Mouse (Mus musculus) kidney, postnatal 4 days (tissue): ENCODE data around the gene Ttc9c.
A peak's percentile ranks its signal among the peaks of the same experiment; 100 is the strongest.

Experiments
- DNase-seq, 2 experiments: peaks; one replicate each; pipeline ENCODE4 v3.0.0; 2021; ENCODE audit warnings: mixed read lengths in 2 of 2

The Ttc9c gene

GRCm38 (mm10) chr19:8829660-8830059 is 10.5 kb upstream of the Ttc9c start, which contains the start of gene AC129217.1:
TSS of gene AC129217.1 (plus strand) at chr19:8829773.
- no peak for DNase-seq

- no peak for DNase-seq
These were observed 3.6 kb upstream of the Ttc9c start for GRCm38 (mm10) chr19:8822696-8823095.

- DNase-seq, result peak in 1 of 2 experiments; percentile 33
These were observed 2.0 kb upstream of the Ttc9c start for GRCm38 (mm10) chr19:8821146-8821545.

GRCm38 (mm10) chr19:8820424-8820956 is 1.4 kb upstream of the Ttc9c start:
- no peak for DNase-seq

- peak; percentile 98 to 99 for DNase-seq
These were observed 677 bp upstream of the Ttc9c start, which contains the start of gene Hnrnpul2 for GRCm38 (mm10) chr19:8819596-8820423. TSS of gene Hnrnpul2 (plus strand) at chr19:8820010.

GRCm38 (mm10) chr19:8818301-8818798 is 783 bp downstream of the Ttc9c start:
- DNase-seq, result peak in 1 of 2 experiments; percentile 20

- no peak for DNase-seq
These were observed 2.1 kb downstream of the Ttc9c start for GRCm38 (mm10) chr19:8817001-8817400.

- peak; percentile 27 to 52 for DNase-seq
These were observed 3.3 kb downstream of the Ttc9c start for GRCm38 (mm10) chr19:8815812-8816211.

GRCm38 (mm10) chr19:8806810-8807209 is 12.3 kb downstream of the Ttc9c start:
- DNase-seq, result no peak

GRCm38 (mm10) chr19:8803879-8804660 is 15.1 kb downstream of the Ttc9c start:
- no peak for DNase-seq

- no peak for DNase-seq
These were observed 15.8 kb downstream of the Ttc9c start for GRCm38 (mm10) chr19:8803204-8803780.

- peak; percentile 91 to 96 for DNase-seq
These were observed 16.9 kb downstream of the Ttc9c start, which contains the start of gene Zbtb3 for GRCm38 (mm10) chr19:8802130-8802821. TSS of gene Zbtb3 (plus strand) at chr19:8802555.

GRCm38 (mm10) chr19:8798947-8799315 is 20.2 kb downstream of the Ttc9c start:
- DNase-seq, result no peak

- peak; percentile 91 to 95 for DNase-seq
These were observed 20.7 kb downstream of the Ttc9c start, which contains the start of gene Polr2g for GRCm38 (mm10) chr19:8798264-8798946. TSS of gene Polr2g (minus strand) at chr19:8798577.

GRCm38 (mm10) chr19:8790171-8790570 is 29.0 kb downstream of the Ttc9c start:
- DNase-seq, result no peak

GRCm38 (mm10) chr19:8789171-8789570 is 30.0 kb downstream of the Ttc9c start:
- DNase-seq, result no peak

- no peak for DNase-seq
These were observed 30.6 kb downstream of the Ttc9c start for GRCm38 (mm10) chr19:8788521-8788920.

GRCm38 (mm10) chr19:8786008-8786781 is 32.9 kb downstream of the Ttc9c start, which contains the start of gene Taf6l:
TSS of gene Taf6l (minus strand) at chr19:8786417.
- peak; percentile 90 to 95 for DNase-seq

GRCm38 (mm10) chr19:8774951-8775421 is 44.1 kb downstream of the Ttc9c start:
- DNase-seq, result peak in 1 of 2 experiments; percentile 52
